Mouse (Mus musculus) gastrocnemius, postnatal 14 days (tissue): ENCODE results near the gene M1ap. TPM values are rescaled to one million over a fixed set of nuclear protein-coding genes. Genes with fewer than 3 reads are reported as not detected.

Source experiments
- DNase-seq: peaks from one replicate; pipeline ENCODE4 v3.0.0; 2021; ENCODE audit warnings: mixed read lengths
- intact Hi-C: fragments of 180-260 bp; cut with DNase I; formaldehyde crosslinking; loops from one replicate; pipeline ENCODE4 v1.15.1; 2025; ENCODE audit warnings: low total_unique reads
- total RNA-seq, 2 experiments: library from RNA; stranded (reverse); gene quantifications; 2 replicates each; pipeline ENCODE4 v1.2.3; 2021

The M1ap gene
- total RNA-seq, 2 experiments from 2014 or later, result 0.82 to 1.1 TPM

DNA sequence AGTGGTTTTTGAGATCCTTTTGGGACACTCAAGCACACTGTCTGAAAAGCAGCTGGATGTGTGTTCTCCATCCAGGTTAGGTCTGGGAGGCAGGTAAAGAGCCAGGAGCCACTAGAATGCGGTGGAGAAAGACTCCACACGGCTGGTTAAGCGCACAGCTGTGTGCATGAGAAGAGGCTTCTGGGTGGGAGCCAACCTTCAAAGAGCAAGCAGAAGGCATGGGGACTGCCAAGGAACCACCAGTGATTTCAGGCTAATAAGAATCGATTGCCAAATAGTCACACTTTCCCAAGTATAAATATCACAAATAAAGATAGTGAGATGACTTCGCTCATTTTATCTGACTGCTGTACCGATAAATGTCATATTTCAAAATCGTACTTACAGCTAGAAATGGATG, 20.2 kb upstream of the M1ap start:
- DNase-seq, result no peak
- intact Hi-C loops, result no loop called here

DNA sequence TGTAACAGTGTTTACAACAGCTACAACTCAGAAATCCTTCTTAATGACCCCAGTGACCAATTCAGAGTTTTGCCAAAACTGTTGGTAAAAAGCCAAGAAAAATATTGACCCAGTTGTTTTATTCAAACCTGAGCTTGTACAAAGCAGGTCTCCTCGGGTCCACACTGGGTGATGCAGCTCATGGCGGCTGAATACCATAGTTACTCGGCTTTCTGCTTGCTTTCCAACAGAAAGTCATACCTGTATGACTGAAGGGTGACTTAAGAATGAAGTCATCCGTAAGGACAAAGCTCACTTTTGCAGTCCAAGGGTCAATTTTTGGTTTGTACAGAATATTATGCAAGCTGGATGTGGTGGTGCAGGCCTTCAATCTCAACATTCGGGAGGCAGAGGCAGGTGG, 19.1 kb upstream of the M1ap start:
- DNase-seq, result no peak
- intact Hi-C loops, result no loop called here

- DNase-seq, result no peak
- intact Hi-C loops, result no loop called here
Observed at GRCm38 (mm10) chr6:82934616-82935230, 12.0 kb upstream of the M1ap start.

DNA sequence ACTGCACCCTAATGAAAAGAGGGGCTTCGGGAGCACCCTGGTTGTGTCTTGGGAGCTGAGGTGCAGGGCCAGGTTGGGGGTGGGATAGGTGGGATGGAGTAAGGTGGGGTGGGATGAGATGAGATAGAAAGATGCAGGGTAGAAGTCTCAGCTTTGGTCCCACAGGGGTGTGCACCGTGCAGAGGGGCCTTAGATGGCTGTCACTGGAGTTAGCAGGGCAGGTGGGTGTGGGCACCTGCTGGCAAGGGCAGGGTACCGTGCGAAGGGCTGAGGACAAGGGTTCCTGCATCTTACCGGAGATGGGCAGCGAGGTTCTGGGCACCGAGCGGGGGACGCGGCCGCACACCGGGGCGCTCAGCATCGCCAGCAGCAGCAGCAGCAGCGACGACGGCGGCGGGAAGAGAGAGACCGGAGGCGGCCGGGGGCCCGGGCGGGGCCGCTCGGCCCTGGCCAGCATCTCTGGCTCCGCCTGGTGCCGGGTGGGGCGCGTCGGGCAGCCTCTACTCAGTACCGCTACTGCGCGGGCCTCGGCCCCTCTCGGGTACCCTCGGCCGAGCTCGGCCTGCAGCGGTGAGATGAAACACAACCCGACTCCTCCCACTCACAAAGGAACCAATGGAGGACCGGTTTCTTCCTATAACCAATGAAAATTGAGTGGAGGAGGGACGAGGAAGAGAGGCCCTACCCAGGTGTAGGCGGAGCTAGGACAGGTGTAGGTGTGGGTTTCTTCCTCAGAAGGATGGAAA, 7.4 kb upstream of the M1ap start, which contains the start of gene Sema4f:
Gene Sema4f, minus strand, starts transcription at position 603 of the 746 bp plus-strand sequence.
- peak; percentile 20 for DNase-seq
- intact Hi-C loops, result no loop called here

DNA sequence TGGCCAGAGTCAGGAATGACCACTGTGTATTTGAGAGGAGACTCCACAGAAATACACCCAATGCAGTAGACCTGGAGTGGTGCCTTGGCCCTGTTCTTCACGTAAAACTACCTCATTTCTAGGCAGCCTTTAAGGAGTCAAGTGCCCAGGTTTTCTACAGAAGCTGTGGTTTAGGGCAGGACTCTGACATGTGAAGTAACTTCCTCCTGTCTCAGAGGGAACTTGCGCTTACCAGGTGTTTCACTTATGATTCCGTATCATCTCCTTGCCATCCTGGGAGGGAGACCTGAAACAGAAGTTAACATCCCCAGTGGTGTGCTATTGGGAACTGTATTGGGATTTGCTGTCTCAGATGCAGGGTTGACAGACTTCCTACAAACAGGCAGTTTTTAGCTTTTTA, 5.9 kb upstream of the M1ap start:
- intact Hi-C loops, result no loop called here
- no peak for DNase-seq

- intact Hi-C loops, result no loop called here
- DNase-seq, result no peak
Observed at GRCm38 (mm10) chr6:82945750-82946149, 952 bp upstream of the M1ap start.

DNA sequence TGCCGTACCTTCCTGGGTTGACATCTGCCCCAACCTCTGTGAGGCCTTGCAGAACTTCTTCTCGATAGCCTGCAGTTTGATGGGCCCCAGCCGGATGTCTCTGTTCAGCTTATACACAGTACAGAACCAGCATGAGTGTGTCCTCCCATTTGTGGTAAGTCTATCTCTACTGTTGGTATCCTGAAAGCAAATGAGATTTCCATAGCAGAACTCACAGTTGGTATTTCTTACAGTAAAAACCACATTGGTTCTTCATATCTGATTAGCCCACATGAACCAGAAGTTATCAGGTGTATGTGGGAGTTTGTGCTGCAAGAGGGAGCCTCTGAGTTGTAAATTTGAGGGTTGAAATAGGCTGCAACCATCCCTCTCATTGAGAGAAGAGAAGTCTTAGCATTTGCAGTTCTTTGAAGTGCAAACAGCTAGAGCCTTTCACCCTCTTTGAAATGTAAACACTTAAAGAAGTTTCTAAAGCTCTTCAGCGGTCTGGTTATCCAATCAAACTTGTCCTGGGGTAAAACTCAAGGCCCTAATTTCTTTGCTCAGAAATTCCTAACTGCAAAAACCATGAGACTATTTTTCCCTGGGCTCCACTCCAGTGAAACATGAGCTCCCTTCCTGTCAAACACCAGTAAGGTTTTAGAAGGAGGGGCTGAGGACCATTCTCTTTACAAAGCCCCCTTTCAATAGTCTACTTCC, 10.0 kb downstream of the M1ap start:
- DNase-seq, result no peak
- intact Hi-C loops, result no loop called here

- DNase-seq, result no peak
- intact Hi-C loops, result loop anchor here (10.0 kb wide), 1 partner anchor 227 kb away; no protein-coding TSS in a partner anchor
Observed at GRCm38 (mm10) chr6:82961664-82962063, 15.0 kb downstream of the M1ap start.

- no peak for DNase-seq
- intact Hi-C loops, result loop anchor here (10.0 kb wide), 2 partner anchors 235 to 265 kb away; partner anchors contain the start of gene Pole4
Observed at GRCm38 (mm10) chr6:82969249-82970084, 22.8 kb downstream of the M1ap start.

DNA sequence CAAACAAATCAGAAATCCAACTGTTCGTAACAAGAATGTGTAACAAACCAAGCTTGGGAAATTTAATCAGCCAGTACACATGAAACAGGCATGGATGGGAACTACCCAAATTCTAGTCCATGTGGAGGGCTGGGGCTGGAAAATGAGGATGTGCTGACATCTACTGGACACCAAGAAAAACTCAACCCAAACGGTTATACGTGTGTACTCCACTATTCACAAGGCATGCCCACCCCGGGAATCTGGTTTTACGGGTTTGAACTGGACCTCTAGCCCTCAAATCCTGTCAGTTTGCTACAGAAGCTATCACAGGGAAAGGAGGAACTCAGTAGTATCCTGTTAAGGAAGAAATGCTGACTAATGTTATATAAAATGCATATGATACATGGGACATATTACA, 24.3 kb downstream of the M1ap start:
- peak; percentile 40 for DNase-seq
- intact Hi-C loops, result loop anchor here (10.0 kb wide), 1 partner anchor 266 kb away; the partner anchor contains the start of gene Pole4

DNA sequence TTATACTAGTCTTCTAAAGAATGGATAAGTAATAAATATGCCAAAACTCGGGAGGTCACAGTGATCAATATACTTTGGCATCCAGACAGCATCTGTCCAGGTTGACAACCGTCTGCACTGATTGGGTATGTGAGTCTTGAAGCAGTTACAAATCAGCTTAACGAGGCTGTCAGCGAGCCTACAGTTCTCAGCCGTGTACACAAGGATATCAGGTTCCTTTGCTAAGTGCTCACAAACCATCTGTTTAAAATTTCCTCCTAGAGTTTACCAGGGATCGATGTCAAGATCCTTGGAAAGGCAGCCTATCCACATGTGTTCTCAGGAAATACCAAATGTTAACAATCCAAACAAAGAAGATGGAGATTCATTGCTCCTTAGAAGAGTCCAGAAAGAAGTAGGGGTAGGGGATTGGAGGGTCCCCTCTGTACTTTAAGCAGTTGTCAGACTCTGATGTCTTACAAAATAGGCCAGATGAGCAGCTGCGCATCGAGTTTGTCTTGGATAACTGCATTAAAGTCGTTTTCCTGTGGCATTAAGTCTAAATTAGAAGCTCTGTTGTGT, 40.8 kb downstream of the M1ap start:
- intact Hi-C loops, result no loop called here
- DNase-seq, result no peak

GRCm38 (mm10) chr6:82993696-82994095, 47.0 kb downstream of the M1ap start:
- intact Hi-C loops, result no loop called here
- DNase-seq, result no peak

DNA sequence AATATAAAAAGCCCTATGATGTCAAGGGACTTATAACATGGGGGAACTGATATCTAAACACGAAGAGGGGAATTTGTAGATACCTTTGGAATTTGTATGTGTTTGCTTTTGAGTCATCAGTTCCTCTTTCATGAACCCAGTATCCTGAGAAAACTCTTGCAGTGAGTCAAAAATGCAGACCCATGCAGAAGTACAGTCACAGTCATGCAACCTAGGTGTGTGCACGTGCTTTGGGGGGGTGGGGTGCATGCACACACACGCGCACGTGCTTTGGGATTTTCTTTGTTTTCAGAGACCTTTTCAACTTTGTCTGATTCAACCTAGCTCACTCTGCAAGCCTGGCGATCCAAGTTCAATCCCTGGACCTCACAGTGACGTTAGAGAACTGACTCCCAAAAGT, 47.7 kb downstream of the M1ap start:
- intact Hi-C loops, result no loop called here
- DNase-seq, result no peak

- intact Hi-C loops, result no loop called here
- DNase-seq, result peak; percentile 88
Observed at GRCm38 (mm10) chr6:82996740-82997315, 50.1 kb downstream of the M1ap start.

DNA sequence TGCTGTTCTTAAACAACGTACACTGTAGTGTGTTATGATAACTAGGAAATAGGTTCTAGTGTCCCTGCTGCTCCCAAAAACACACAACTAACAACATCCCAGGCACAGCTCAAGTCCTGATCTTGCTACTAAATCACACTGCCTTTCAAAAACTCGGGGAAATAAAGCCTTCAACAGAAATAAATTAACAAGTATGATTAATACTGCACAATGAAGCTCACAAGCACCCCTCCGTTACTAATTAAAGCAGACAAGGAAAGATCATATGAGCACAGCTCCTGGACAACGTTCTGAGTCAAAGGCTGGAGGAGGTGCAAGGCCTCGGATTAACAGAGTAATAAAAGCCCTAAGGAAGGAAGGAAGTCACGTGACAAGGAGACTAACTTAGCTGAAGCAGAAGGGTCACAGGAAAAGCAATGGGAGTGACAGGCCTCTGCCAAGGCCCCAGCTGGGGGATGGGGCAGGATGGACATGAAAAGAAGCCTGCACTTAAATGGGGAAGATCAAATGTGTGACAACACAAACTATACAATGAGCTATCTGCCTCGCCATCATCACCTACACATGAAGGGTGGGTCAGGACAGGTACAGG, 50.9 kb downstream of the M1ap start:
- DNase-seq, result peak; percentile 25
- intact Hi-C loops, result no loop called here

GRCm38 (mm10) chr6:82998326-82998725, 51.6 kb downstream of the M1ap start:
- intact Hi-C loops, result no loop called here

GRCm38 (mm10) chr6:82999986-83000385, 53.3 kb downstream of the M1ap start:
- intact Hi-C loops, result loop anchor here (5.0 kb wide), 1 partner anchor 102 kb away; the partner anchor contains the start of genes Ccdc142 and Gm42688
- DNase-seq, result no peak

More at GRCm38 (mm10) chr6:82998326-82998725, 51.6 kb downstream of the M1ap start:
- DNase-seq, result no peak

GRCm38 (mm10) chr6:83003082-83003481, 56.4 kb downstream of the M1ap start:
- DNase-seq, result no peak
- intact Hi-C loops, result loop anchor here (5.0 kb wide), 1 partner anchor 99 kb away; the partner anchor contains the start of genes Ccdc142 and Gm42688
